Mouse (Mus musculus) frontal cortex, postnatal 10 days (tissue): Measurements from ENCODE around the gene Ifitm10.
A peak's percentile ranks its signal among the peaks of the same experiment; 100 is the strongest.
"Not testable (repeated sequence)": the region's sequence is repeated elsewhere in the genome, so short reads cannot be mapped to it uniquely, and the experiment has no call there.

ENCODE experiments used
- DNase-seq, 2 experiments: peaks; one replicate each; pipeline ENCODE4 v3.0.0; 2022; ENCODE audit warnings: low spot score in 2 of 2, mixed read lengths in 1 of 2

The Ifitm10 gene

DNA sequence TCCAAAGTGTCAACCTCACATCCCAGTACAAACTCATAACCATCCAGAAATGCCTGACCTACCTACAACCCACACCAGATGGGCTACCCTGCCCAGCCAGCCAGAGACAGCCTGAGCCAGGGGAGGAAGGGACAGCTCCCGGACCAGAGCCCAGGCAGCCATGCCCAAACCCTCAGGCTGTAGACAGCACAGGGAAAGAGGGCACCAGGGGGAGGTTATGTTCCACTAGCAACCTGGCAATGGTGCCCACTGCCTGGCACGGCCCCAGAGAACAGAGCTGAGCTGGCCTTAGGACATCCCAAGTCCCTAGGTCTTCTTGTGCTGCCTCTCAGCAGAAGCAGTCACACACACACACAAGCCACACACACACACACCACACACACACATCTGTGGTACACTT, 4.7 kb downstream of the Ifitm10 start:
- DNase-seq, result no peak

DNA sequence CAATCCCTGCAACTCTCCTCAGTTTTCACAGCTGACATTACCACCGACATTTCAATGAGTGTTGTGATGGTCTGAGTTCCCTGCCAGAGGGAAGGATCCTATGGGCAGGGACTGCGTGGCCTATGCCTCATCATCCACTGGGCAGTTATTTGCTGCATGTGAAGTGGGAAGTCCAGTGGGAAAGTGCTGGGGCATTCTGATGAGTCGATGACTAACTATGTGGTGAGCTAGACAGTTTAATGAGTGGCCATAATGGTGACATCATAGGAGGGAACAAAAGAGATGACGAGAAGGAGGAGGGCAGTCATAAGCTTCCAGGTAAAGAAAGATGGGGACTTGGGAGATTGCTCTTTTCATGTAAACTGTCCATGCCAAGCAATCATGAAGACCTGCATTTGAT, 10.4 kb downstream of the Ifitm10 start:
- no peak for DNase-seq

DNA sequence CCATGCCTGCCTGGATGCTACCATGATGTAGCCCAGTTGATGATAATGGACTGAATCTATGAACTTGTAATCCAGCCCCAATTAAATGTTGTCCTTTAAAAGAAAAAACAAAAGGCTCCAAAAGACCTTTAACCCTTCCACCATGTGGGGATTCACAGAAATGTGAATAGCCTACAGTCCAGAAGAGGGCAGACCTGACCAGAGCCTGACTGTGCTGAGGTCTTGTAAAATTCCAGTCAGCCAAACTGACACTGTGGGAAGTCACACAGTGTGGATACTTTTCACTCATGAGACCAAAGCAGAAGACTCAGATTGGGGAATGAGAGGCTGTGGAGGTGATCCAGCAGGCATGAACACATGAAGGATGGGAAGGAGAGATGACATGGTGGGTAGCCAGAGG, 12.8 kb downstream of the Ifitm10 start:
- DNase-seq, result no peak

DNA sequence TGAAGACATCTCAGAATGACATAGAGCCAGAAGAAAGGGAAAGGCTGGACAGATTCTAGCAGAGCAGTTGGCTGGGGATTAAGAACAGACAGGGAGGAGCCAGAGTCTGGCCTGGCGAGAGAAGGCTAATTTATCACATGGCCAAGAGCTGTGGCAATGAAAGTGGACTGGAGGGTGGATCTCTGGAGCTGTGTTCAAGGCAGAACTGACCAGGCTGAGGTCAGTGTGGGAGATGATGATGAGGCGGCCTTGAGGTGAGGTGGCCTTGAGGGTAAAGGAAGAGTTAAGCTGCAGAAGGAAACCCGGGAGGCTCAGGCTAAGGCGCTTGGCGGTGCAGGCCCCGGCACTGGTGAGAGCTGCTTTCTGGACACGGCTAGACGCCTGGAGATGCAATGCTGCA, 14.4 kb downstream of the Ifitm10 start:
- DNase-seq, result no peak

DNA sequence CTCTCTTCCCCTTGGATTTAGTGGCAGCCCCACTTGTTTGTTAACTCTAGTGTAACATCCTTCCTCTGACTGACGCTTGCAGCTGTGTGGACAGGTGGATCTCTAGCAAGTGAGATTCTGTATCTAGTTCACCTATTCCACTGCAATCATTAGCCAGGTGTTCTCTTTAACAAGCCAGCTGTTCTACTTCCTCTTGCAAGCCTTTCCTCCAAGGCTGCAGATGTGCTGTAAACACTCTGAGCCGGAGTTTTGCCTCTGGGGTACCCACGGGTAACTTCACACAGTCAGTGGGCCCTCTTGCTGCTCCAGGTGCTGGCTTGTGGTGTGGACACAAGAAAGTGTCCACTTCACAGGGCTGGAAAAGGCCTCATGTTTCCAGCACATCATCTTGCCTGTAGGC, 16.0 kb downstream of the Ifitm10 start:
- no peak for DNase-seq

DNA sequence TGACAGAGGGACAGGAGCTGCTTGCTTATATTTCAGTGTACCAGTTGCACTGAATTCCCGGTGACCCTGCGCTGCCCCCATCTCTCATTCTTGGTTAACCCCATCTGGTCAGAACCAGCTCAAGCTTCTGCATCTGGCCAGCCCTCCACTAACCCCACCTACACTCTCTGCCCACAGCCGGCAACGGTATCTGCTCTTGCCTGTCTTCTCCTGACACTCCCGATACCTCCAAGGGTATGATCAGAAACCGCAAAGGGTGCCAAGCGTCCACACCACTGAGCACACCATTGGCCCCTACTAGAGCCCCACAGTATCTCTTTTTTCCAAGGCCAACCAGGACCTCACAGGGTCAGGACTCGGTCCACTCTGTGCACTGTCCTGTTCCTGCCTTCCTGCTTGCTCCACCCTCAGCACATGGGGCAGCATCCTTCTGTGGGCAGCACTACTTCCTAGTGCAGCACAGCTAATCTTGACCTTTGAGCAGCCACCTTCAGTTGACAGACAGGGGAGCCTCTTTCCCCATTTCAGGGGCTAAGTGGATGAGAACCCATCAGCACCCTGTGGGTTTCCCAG, 18.8 kb downstream of the Ifitm10 start:
- no peak for DNase-seq

DNA sequence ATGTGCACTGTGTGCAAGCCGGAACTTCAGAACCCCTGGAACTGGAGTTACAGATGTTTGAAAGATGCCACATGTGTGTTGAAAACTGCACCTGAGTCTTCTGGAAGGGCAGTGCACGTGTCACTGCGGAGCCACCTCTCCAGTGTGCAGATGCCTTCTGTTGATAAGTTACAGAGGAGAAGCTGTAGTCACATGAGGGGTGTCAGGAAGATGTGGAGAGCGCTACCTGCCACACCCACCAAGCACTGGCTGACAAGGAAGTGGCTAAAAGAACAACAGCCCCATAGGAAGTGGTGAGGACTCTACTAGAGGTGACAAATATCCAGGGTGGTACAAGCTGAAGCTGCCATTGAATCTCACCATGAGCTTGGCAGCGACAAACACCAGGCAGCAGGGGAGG, 19.7 kb downstream of the Ifitm10 start:
- no peak for DNase-seq

DNA sequence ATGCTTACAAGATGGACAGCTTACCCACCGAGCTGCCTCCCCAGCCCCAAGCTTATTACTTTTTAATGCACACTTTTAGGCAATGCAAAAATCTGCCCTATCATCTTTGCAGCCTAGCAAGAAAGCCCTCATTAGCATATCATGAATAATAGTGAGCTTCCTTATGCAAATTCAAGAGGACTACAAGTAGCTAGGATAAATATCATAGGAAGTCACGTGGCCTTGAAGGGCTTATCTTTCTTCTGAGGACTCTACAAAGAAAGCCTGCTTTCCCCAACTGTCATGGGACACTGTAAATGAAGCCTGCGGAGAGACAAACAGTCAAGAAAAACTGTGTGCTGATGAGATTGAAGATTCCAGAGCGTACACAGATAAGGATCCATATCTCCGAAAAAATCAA, 22.0 kb downstream of the Ifitm10 start:
- DNase-seq, result no peak

DNA sequence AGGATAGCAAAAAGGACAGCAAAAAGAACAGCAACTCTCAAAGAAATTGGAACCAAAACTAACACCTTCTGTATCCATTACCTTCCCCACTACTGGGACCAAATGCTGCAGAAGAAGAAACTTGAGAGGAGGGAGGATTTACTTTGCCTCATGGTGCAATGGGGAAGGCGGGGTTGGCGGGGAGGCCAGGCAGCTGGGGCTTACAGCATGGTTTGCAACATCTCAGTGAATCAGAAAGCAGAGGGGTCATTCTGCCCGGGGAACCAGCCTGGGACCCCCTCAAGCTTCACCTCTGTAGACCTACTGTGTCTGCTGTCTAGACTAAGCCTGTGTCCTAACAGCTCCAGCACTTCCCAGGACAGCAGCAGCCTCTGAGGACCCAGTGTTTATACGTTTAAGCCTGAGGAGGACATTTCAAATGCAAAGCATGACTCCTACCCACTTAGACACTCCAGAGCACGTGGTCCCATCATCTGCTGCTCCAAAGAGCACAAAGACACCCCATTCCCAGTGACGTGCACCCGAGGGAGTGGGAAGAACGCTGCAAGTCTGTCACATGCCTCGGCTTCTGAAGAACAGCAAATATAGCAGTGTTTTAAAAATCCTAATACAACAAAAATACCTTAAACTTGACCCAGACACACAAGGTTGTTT, 24.1 kb downstream of the Ifitm10 start:
- peak in 1 of 2 experiments; percentile 41 for DNase-seq

DNA sequence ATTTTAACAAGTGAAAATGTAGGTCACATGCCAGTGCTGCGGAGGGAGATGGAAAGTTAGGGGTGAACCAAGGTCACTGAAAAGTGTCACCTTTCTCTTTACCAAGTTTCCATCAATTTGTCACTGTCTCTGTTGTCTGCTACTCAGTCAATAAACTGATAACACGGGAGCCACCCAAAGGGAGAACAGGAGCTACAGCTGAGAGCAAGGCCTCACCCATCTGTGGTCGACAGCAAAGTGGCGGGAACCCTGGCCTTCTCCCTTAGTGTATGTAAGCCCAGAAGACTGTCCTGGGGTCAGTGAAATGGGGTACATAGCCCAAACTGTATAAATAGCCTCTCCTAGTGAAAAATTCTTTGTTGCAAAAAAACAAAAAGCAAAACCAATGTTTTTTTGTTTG, 26.0 kb downstream of the Ifitm10 start:
- no peak for DNase-seq

DNA sequence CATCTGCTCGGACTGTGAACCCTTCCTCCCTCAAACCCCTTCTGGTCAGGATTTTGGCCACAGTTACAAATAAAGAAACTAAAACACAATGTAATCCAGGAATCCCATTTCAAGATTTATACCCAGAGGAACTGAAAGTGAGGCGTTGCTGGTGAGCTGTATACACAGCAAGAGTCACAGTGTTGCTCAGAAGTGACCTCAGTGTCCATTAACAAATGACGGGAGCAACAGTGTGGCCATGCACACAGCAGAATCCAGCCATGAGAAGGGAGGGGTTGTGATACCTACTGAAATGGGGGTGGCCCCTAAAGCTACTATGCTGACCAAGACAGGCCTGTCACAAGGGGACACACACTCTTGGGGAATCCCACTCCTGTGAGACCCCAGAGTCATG, 31.3 kb downstream of the Ifitm10 start:
- DNase-seq, result no peak

DNA sequence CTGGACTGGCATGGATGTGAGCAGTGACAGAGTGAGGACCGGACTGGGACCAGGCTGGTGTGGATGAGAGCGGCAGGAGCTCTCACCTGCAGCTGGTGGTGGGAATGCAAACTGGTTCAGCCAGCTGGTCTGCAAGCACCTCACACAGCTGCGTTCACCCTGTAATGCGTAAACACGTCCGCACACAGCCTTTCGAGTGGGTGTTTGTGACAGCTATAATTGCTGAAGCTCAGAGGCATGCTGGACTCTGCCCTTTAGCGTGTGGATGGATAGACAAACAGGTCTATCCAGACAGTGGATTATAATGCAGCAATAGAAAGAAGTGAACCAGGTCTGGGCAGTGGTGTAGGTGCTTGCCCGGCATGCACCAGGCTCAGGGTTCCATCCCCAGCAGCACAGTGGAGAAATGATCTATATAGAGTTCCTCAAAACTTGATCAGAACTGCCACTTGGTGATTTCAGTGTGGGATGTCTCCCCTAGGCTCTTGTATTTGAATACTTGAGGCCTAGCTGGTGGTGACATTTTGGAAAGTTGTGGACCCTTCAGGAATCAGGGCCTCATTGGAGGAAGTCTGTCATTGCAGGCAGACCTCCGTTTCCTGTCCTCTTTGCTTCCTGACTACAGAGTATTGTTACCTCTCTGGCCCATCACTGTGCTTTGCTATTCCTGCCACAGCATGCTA, 31.8 kb downstream of the Ifitm10 start:
- no peak for DNase-seq

DNA sequence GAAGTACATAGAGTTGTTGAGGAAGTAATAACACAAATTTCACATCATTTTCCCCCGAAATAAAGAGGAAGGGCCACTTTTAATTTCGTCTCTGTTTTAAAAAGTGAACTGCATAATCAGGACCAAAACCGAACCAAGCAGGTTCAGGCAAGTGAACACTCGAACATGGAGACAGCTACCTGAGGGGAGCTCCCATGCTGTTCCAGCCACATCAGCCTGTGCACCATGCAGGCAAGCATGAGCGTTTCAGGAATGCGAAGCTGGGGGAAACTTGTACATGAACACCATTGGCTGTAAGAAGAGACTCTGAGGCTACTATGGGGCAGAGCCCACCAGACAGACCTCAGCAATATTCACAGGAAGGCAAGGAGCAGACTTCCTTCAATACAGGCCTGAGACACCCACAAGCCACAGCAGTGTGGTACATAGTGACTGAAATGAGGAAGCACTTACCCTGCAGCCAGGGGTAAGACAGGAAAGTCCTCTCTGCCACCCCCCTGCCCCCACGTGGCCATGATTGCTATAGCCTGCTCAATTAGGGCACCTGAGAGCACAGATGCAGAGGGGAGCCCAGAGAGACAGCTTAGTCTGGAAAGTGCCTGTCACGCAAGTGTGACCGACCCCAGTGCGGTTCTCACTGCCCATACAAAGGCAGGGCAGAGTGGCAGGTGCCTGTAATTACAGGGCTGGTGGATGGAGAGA, 33.1 kb downstream of the Ifitm10 start:
- peak in 1 of 2 experiments; percentile 44 for DNase-seq

DNA sequence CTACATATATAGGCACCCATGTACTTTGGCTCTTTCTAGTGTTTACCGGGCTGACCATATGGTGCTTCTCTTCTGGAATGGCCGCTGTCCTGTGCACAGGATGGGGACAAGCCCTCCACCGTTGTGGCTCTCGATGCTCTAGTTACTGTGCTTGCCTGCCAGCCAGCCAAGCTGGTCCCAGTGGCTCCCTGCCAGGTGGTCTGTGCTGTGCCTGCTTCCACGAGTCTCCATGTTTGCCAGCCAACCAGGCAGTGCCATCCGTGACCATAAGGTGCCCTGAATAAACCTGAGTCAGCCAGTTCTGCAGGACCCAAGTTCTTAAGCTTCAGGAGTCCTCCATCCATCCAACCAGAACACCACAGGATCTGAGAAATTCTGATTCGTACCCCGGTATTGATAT, 38.4 kb downstream of the Ifitm10 start:
- DNase-seq, result no peak

DNA sequence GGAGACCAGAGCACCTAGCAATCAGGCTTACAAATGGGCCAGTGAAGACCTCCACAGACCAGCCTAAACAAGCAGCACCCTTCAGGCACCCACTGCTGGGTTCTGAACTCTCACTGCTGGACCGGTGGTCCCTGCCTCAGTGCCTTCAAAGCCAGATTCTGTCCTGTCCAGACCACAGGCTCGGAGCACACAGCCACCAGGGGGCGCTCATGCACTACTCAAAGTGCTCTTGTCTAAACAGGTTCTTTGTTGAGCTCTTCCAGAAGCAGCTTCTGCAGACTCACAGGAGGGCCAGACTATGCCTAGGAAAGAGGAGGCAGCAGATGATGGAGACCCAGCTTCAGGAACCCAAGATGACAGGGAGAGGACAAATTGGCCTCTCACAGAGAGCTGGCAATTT, 39.3 kb downstream of the Ifitm10 start:
- DNase-seq, result peak; percentile 68 to 86

DNA sequence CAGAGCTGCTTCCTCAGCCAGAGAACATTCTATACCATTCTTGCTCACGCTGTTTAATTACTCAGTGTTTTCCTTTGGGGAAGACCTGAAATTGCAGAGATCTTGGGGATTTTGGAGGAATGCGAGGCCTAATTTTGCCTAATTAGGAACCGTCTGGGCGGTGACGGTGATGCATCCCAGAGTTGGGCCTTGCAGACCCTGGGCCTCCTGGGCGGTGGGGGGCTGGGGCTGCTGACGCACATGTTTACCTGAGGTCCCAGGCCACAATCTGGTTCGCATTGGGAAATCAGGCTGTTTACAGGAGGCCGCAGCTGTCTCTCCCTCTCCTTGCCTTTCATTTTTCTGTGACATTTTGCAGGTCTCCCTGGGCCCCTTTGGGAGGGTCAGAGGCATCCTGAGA, 40.8 kb downstream of the Ifitm10 start:
- not testable (repeated sequence) for DNase-seq

DNA sequence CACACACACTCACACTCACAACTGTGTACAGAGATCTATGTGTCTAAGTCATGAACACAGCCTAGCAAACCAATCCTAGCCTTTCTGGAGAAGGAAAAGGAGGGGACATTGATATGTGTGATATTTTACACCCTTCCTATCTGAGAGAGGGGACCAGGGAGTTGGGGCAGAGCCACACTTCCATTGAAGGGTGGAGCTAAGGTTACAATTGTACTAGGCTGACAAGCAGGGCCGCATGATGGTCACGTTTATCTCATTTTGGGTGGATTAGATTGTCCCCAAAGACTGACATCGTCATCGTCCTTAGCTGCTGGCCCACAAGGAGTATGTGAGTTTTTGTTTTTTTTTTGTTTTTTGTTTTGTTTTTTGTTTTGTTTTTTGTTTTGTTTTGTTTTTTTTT, 42.3 kb downstream of the Ifitm10 start:
- DNase-seq, result no peak

DNA sequence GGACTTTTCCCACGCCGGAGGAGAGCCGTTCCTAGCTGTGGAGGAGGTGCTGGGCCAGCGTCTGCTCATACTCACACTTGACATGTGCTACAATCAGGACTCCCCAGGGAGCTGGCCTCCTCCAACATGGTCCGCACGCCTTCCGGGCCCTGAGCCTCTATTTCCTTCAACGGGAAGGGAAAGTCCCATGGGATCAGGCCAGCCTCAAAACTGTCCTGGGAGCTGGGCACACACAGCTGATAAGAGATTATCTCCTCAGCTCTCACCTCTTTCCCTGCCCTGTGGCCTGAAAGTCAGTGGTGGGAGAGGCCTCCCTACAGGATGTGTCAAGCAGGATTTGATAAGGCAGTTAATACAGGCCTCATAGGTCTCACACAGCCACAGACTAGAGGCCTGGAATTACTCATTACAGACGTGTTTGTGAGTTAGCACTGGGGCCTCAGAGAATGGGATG, 43.3 kb downstream of the Ifitm10 start:
- DNase-seq, result no peak

DNA sequence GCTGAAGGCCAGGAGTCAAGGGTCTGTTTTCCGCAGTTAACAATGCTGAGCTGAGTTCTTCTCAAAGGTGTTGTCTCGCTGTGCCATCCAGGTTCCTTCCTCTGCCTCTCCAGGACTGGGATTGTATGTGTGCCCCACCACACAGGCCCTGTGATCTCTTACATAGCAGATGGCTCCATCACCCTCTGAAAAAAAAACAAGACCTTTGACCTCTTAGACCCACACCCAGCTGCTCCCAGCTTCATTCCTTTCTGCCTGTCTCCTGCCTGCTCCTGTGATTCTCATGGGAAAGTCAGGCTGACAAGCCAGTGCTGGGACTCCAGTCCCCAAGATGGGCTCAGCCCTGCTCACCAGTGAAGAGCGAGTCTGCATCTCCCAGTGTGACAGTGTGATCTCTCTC, 45.0 kb downstream of the Ifitm10 start:
- DNase-seq, result no peak

DNA sequence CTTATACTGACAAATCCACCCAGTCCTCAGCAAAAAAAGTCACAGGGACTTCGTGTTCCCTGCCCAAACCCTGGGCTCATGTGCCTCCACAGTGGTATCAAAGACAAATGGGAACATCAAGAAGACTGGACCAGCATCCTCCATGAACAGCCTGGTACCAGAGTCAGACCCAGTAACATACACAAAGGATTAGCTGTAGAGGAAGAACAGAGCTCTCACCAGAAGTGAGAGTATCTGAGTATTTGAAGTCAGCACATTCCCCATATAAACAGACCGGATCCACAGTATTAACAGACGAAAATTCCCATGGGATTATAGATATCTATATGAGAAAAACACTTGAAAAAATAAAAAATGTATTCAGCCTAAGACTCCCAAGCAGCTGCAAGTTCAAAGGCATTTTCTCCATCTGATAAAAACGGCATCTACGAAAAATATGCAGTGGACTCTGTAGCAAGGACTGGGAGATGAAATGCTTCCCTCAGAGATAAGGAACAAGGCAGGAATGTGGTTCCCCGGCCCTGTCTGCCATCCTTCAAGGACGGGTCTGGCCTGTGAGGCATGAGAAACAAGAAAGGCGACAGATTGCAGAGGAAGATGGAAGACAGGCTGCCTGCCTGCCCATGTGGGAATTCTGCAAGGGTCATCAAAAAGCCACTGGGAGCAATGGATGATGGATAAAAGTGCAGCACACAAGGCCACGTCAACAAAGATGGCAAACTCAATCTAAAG, 46.7 kb downstream of the Ifitm10 start:
- no peak for DNase-seq

DNA sequence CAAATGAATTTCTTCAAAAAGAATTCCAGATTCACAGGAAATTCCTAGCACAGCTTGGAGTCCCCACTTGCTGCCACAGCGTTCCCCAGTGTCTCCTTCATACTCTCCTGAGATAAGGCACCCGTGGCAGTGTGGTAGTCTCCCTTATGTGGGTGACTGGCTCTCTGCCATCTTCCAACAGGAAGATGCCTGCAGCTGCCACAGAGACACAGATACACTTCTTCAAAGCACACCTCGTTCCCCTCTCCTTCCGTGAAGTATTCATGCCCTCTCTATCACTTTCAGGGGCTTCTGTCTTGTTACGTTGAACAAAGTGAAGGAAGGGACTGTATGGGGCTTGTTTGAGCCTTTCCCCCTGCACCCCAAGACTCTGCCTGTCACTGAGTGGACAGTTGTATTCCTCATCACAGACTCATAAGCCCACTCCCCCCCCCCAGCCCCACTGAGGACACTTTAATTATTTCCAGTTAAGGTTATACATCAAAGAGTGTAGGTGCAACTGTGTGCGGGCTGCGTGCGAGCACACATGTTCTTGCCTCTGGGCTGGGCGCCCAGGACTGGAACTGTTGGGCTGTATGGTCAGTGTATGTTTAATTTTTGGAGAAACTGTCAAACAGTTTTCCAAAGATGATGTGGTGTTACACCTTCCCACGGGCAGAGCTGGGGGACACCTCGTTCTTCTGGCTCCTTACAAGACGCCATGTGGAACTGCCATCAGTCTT, 50.0 kb downstream of the Ifitm10 start:
- DNase-seq, result no peak
